Mouse (Mus musculus): Measurements from ENCODE around the gene Eif1ad. TPM values are rescaled to one million over a fixed set of nuclear protein-coding genes. Genes with fewer than 3 reads are reported as not detected.
"Not testable (repeated sequence)": the region's sequence is repeated elsewhere in the genome, so short reads cannot be mapped to it uniquely, and the experiment has no call there.

Gene Eif1ad
- polyA plus RNA-seq, 1 experiment from 2014 or later: 55.1 TPM

DNA sequence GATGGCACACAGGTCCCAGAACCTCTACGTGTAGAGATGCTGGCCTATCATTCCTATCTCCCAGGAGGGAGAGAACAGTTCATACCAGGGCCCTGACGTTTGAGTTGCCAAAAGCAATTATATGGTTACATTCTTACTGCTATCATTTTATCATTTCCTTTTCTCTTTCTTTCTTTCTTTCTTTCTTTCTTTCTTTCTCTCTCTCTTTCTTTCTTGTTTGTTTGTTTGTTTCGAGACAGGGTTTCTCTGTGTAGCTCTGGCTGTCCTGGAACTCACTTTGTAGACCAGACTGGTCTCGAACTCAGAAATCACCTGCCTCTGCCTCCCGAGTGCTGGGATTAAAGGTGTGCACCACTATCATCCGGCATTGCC, 17.1 kb upstream of the Eif1ad start, which contains the start of gene Cst6:
Gene Cst6 (minus strand): TSS at position 73 of the 372 bp plus-strand sequence.
- not testable (repeated sequence) for H3K4me1 ChIP-seq; H3K9ac ChIP-seq; H3K36me3 ChIP-seq; H3K9me3 ChIP-seq (replicated peaks); H3K27ac ChIP-seq (replicated peaks); ATAC-seq (ENCODE audit: insufficient number of reproducible peaks, low FRiP score, low TSS enrichment, low read depth); H3K27me3 ChIP-seq
- H3K4me3 ChIP-seq (replicated peaks): peak within 1 kb of the TSS; percentile 37
- peak within 1 kb of the TSS; percentile 65 for H3K4me2 ChIP-seq (replicated peaks)
- 54% methylated on average over 6 of the region's 6 CpGs for WGBS

GRCm38 (mm10) chr19:5353609-5354008, 12.9 kb upstream of the Eif1ad start:
- Histone ChIP-seq H3K27me3 (no peaks in the 10 kb centered on the region; the same call in 1 of the 2 replicates), H3K4me2 (replicated peaks) (no peak overlapping the region), H3K4me1 (peaks cover 7% of the 10 kb centered on the region; the same call in 1 of the 2 replicates), H3K27ac (replicated peaks) (no peak overlapping the region), H3K9ac (no peak overlapping the region), H3K9me3 (replicated peaks) (no peaks in the 10 kb centered on the region), H3K36me3 (no peaks in the 10 kb centered on the region), H3K4me3 (replicated peaks) (no peak overlapping the region)
- no peak for ATAC-seq (ENCODE audit: insufficient number of reproducible peaks, low FRiP score, low TSS enrichment, low read depth)
- WGBS: 69% methylated on average over 2 of the region's 2 CpGs

DNA sequence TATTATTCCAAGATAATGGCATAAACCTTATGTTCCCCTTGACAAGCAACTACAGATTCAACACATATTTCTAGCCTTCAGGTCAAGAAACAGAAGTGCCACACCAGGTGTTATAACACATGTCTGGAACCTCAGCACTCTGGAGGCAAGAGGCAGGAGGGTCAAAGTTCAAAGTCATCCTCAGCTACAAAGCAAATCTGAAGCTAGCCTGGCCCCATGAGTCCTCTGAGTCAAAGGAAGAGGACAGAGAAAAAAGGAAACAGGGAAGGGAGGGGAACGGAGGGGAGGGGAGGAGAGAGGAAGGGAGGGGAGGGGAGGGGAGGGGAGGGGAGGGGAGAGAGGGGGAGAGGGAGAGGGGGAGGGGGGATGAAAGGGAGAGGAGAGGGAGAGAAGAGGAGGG, 10.5 kb upstream of the Eif1ad start:
- Histone ChIP-seq H3K4me2 (replicated peaks) (no peak overlapping the region), H3K4me1 (no peaks in the 10 kb centered on the region), H3K4me3 (replicated peaks) (no peak overlapping the region), H3K27ac (replicated peaks) (no peak overlapping the region), H3K27me3 (no peaks in the 10 kb centered on the region), H3K9ac (no peak overlapping the region), H3K36me3 (no peaks in the 10 kb centered on the region), H3K9me3 (replicated peaks) (no peaks in the 10 kb centered on the region)
- WGBS: no CpG with 5 or more reads among the region's 1 CpGs
- ATAC-seq (ENCODE audit: insufficient number of reproducible peaks, low FRiP score, low TSS enrichment, low read depth): no peak

DNA sequence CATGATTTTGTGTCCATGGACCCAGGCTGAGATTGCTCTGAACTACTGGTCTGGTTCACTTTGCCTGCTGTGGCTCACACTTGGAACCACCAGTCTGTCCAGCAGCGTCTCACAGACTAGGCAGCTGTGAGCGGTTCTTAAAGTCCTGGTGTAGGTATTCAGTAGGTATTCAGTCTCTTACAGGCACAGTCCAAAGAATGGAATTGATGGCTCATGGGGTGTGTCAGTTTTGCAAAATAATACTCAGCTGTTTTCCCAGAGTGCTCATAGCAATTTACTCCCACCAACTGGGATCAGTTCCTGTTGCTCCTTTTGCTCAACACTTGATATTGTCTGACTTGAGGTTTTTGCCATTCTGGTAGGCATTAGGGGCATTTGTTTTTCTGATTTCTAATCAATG, 4.4 kb upstream of the Eif1ad start:
- WGBS: 74% methylated on average over 2 of the region's 2 CpGs
- no peaks in the 10 kb centered on the region for H3K9me3 ChIP-seq (replicated peaks)
- H3K27me3 ChIP-seq: no peaks in the 10 kb centered on the region
- no peak overlapping the region for H3K9ac ChIP-seq
- no peak for ATAC-seq (ENCODE audit: insufficient number of reproducible peaks, low FRiP score, low TSS enrichment, low read depth)
- no peak overlapping the region for H3K27ac ChIP-seq (replicated peaks)
- H3K4me2 ChIP-seq (replicated peaks): no peak overlapping the region
- H3K4me3 ChIP-seq (replicated peaks): no peak overlapping the region
- peaks cover 17% of the 10 kb centered on the region for H3K36me3 ChIP-seq
- H3K4me1 ChIP-seq: peaks cover 12% of the 10 kb centered on the region

DNA sequence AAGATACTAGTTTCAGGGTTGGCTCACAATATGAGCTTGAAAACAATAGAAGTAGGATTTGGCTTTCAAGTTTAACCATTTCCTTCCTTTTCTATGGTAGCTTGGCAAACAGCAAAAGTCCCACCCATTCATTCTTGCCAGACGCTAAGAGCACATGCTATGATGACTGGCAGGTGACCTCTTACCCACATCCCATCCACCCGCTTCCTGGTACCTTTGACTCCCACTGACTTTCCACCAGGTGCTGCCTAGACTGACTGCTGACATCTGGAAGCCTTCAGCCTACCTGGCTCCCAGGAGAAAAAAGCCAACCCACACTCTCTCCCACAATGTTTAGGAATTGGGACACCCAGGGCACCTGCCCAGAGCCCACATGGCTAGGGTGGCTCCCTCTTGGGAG, 2.4 kb upstream of the Eif1ad start:
- Histone ChIP-seq H3K27ac (replicated peaks) (no peak overlapping the region), H3K4me1 (peaks cover 24% of the 10 kb centered on the region), H3K27me3 (no peaks in the 10 kb centered on the region), H3K9me3 (replicated peaks) (no peaks in the 10 kb centered on the region), H3K9ac (no peak overlapping the region), H3K4me2 (replicated peaks) (no peak overlapping the region), H3K4me3 (replicated peaks) (no peak overlapping the region), H3K36me3 (peaks cover 25% of the 10 kb centered on the region)
- ATAC-seq (ENCODE audit: insufficient number of reproducible peaks, low FRiP score, low TSS enrichment, low read depth): no peak
- WGBS: 97% methylated on average over 2 of the region's 2 CpGs

DNA sequence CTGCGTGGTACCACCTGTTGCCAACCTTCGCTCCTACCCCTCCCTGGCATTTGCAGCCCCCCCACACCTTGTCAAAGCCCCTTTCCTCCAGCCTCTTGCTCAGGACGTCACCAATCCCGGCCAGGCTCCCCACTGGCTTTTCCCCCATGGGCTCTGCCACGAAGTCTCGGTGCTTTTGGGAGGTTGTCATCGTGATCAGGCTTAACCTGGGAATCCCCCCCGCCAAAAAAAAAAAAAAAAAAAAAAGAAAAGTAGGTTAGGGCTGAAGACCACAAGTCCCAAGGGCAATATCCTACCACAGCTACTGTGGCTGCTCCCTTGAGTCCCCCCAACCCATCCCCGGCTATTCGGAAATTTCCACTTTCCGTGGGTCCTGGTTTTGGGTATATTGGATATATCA, 790 bp upstream of the Eif1ad start:
- Histone ChIP-seq H3K4me3 (replicated peaks) (peak overlapping the region; percentile 95), H3K9me3 (replicated peaks) (no peaks in the 10 kb centered on the region), H3K36me3 (peaks cover 42% of the 10 kb centered on the region), H3K4me2 (replicated peaks) (peak overlapping the region; percentile 90), H3K27ac (replicated peaks) (peak overlapping the region; percentile 98), H3K4me1 (peaks cover 24% of the 10 kb centered on the region), H3K27me3 (no peaks in the 10 kb centered on the region), H3K9ac (peak overlapping the region; percentile 86)
- 15% methylated on average over 11 of the region's 11 CpGs for WGBS
- ATAC-seq (ENCODE audit: insufficient number of reproducible peaks, low FRiP score, low TSS enrichment, low read depth): no peak

- peak within 1 kb of the TSS; percentile 98 for H3K27ac ChIP-seq (replicated peaks)
- no peak for ATAC-seq (ENCODE audit: insufficient number of reproducible peaks, low FRiP score, low TSS enrichment, low read depth)
Measured at GRCm38 (mm10) chr19:5367053-5367359, 465 bp downstream of the Eif1ad start, which contains the start of gene Banf1. Gene Banf1 (minus strand): TSS chr19:5367168.

DNA sequence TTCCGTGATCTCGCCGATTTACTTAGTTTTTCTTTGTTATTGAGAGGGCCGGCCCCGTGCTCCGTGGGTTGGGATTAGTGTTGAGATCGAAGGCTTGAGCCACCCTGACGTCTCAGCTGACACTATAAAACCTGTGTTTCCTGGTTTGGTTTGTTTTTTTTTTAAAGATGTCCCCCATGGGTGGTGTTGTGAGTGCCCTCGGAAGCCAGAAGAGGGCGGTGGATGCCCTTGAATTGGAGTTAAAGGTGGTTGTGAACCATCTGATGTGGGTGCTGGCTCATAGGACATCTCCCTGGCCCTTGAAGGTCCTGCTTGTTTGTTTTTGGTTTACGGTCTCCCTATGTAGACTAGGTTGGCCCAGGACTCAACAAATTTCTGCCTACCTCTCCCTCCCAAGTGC, 914 bp downstream of the Eif1ad start:
- Histone ChIP-seq H3K36me3 (peaks cover 55% of the 10 kb centered on the region), H3K9ac (peak overlapping the region; percentile 86), H3K27ac (replicated peaks) (peak overlapping the region; percentile 98; the same call in 1 of the 2 replicates), H3K9me3 (replicated peaks) (no peaks in the 10 kb centered on the region), H3K4me1 (peaks cover 24% of the 10 kb centered on the region), H3K4me2 (replicated peaks) (peak overlapping the region; percentile 90), H3K27me3 (no peaks in the 10 kb centered on the region), H3K4me3 (replicated peaks) (peak overlapping the region; percentile 95)
- no peak for ATAC-seq (ENCODE audit: insufficient number of reproducible peaks, low FRiP score, low TSS enrichment, low read depth)
- WGBS: 11% methylated on average over 11 of the region's 11 CpGs

More at GRCm38 (mm10) chr19:5367053-5367359, 465 bp downstream of the Eif1ad start, which contains the start of gene Banf1:
- Histone ChIP-seq H3K9me3 (replicated peaks) (no peaks in the 10 kb centered on the region), H3K27me3 (no peaks in the 10 kb centered on the region), H3K4me1 (peaks cover 24% of the 10 kb centered on the region), H3K4me3 (replicated peaks) (peak within 1 kb of the TSS; percentile 95), H3K4me2 (replicated peaks) (peak within 1 kb of the TSS; percentile 90), H3K9ac (peak within 1 kb of the TSS; percentile 86), H3K36me3 (peaks cover 51% of the 10 kb centered on the region)
- 0% methylated on average over 32 of the region's 33 CpGs for WGBS

- no peaks in the 10 kb centered on the region for H3K27me3 ChIP-seq
- H3K4me3 ChIP-seq (replicated peaks): no peak overlapping the region
- peaks cover 13% of the 10 kb centered on the region for H3K4me1 ChIP-seq
- H3K36me3 ChIP-seq: peaks cover 56% of the 10 kb centered on the region
- 83% methylated on average over 3 of the region's 3 CpGs for WGBS
- ATAC-seq (ENCODE audit: insufficient number of reproducible peaks, low FRiP score, low TSS enrichment, low read depth): no peak
- H3K9me3 ChIP-seq (replicated peaks): no peaks in the 10 kb centered on the region
- H3K27ac ChIP-seq (replicated peaks): no peak overlapping the region
- H3K4me2 ChIP-seq (replicated peaks): no peak overlapping the region
- no peak overlapping the region for H3K9ac ChIP-seq
Measured at GRCm38 (mm10) chr19:5370932-5371331, 4.4 kb downstream of the Eif1ad start.

- Histone ChIP-seq H3K27ac (replicated peaks) (no peak overlapping the region), H3K4me2 (replicated peaks) (no peak overlapping the region), H3K4me3 (replicated peaks) (no peak overlapping the region), H3K4me1 (peaks cover 8% of the 10 kb centered on the region), H3K9ac (no peak overlapping the region), H3K36me3 (peaks cover 58% of the 10 kb centered on the region), H3K27me3 (no peaks in the 10 kb centered on the region), H3K9me3 (replicated peaks) (no peaks in the 10 kb centered on the region)
- no peak for ATAC-seq (ENCODE audit: insufficient number of reproducible peaks, low FRiP score, low TSS enrichment, low read depth)
- WGBS: 91% methylated on average over 7 of the region's 7 CpGs
Measured at GRCm38 (mm10) chr19:5372724-5373123, 6.2 kb downstream of the Eif1ad start.

GRCm38 (mm10) chr19:5374177-5374576, 7.6 kb downstream of the Eif1ad start:
- H3K9me3 ChIP-seq (replicated peaks): no peaks in the 10 kb centered on the region
- H3K4me2 ChIP-seq (replicated peaks): no peak overlapping the region
- H3K4me3 ChIP-seq (replicated peaks): no peak overlapping the region
- no peak overlapping the region for H3K27ac ChIP-seq (replicated peaks)
- 85% methylated on average over 4 of the region's 4 CpGs for WGBS
- H3K27me3 ChIP-seq: no peaks in the 10 kb centered on the region
- H3K36me3 ChIP-seq: peaks cover 63% of the 10 kb centered on the region
- no peak for ATAC-seq (ENCODE audit: insufficient number of reproducible peaks, low FRiP score, low TSS enrichment, low read depth)
- no peak overlapping the region for H3K9ac ChIP-seq
- no peaks in the 10 kb centered on the region for H3K4me1 ChIP-seq

DNA sequence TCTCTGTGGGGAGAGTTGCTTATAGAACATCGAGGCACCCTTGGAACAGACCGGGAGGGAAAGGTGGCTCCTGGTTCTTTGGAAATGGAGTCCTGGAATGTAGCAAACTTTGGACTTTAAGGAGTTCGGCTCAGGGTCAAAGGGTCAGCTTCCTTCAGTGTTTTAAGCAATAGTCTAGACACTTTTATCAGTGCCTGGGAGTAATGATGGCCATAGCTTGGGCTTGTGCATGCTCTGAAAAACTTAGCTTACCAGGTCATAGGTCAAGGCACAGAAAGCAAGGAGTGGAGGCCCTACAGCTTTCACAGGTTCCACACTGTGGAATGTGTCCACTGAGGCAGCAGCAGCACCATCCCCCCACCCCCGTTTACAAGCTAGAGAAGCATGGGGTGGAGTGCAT, 8.2 kb downstream of the Eif1ad start:
- ATAC-seq (ENCODE audit: insufficient number of reproducible peaks, low FRiP score, low TSS enrichment, low read depth): no peak
- WGBS: 79% methylated on average over 4 of the region's 4 CpGs
- Histone ChIP-seq H3K9me3 (replicated peaks) (no peaks in the 10 kb centered on the region), H3K4me3 (replicated peaks) (no peak overlapping the region), H3K9ac (no peak overlapping the region), H3K36me3 (peaks cover 63% of the 10 kb centered on the region), H3K4me2 (replicated peaks) (no peak overlapping the region), H3K27ac (replicated peaks) (no peak overlapping the region), H3K4me1 (no peaks in the 10 kb centered on the region), H3K27me3 (no peaks in the 10 kb centered on the region)
